Mouse (Mus musculus) stomach, postnatal 0 days (tissue): ENCODE measurements around the gene 2700081O15Rik. TPM values are rescaled to one million over a fixed set of nuclear protein-coding genes. Genes with fewer than 3 reads are reported as not detected.

Experiments
- ATAC-seq: fragments of 200-750 bp; cut with Nextera tagmentation; 2 replicates; pipeline ENCODE4 v1.8.0; 2017; ENCODE audit not compliant: low FRiP score, low TSS enrichment
- DNase-seq: peaks from one replicate; pipeline ENCODE4 v3.0.0-alpha.2; 2016; ENCODE audit warnings: low spot score
- H3K27ac ChIP-seq: fragments of 300-500 bp; sonication (generic); replicated peaks from 2 replicates; pipeline ENCODE4 v1.5.1; 2014; ENCODE audit warnings: mild to moderate bottlenecking, control low read depth
- H3K27me3 ChIP-seq: fragments of 300-500 bp; sonication (generic); 2 replicates; pipeline ENCODE4 v1.6.1; 2014; ENCODE audit warnings: low read length; ENCODE audit not compliant: control insufficient read depth, insufficient read depth
- H3K36me3 ChIP-seq: fragments of 300-500 bp; sonication (generic); 2 replicates; pipeline ENCODE4 v1.6.1; 2014; ENCODE audit warnings: low read length, mixed read lengths; ENCODE audit not compliant: control insufficient read depth, insufficient read depth
- H3K4me1 ChIP-seq: fragments of 300-500 bp; sonication (generic); replicated peaks from 2 replicates; pipeline ENCODE4 v1.6.1; 2014; ENCODE audit warnings: antibody characterized with exemption; ENCODE audit not compliant: control insufficient read depth, insufficient read depth
- H3K4me2 ChIP-seq: fragments of 300-500 bp; sonication (generic); replicated peaks from 2 replicates; pipeline ENCODE4 v1.6.1; 2014; ENCODE audit warnings: low read depth, mild to moderate bottlenecking, control low read depth, moderate library complexity
- H3K4me3 ChIP-seq: fragments of 300-500 bp; sonication (generic); 2 replicates; pipeline ENCODE4 v1.5.1; 2014; ENCODE audit warnings: low read depth, low read length, control low read depth
- H3K9ac ChIP-seq: fragments of 300-500 bp; sonication (generic); 2 replicates; pipeline ENCODE4 v1.6.1; 2014; ENCODE audit warnings: mild to moderate bottlenecking, low read length, control low read depth, mixed read lengths
- H3K9me3 ChIP-seq: fragments of 300-500 bp; sonication (generic); 2 replicates; pipeline ENCODE4 v1.6.1; 2016; ENCODE audit warnings: low read length; ENCODE audit not compliant: control insufficient read depth
- CTCF ChIP-seq: IDR thresholded peaks from 2 replicates; pipeline ENCODE4 v1.5.1; 2016; ENCODE audit warnings: antibody characterized with exemption, low read depth, mild to moderate bottlenecking, moderate library complexity
- EP300 ChIP-seq: optimal IDR thresholded peaks from 2 replicates; pipeline ENCODE3; 2016; ENCODE audit warnings: antibody characterized with exemption
- WGBS: fragments of 180-500 bp; shearing (Covaris S2); extraction: QIAGEN DNeasy Blood & Tissue Kit; methylation state at CpG from one replicate; pipeline ENCODE4 v1.1.7; 2014; 5-methylcytosine and 5-hydroxymethylcytosine counted together
- polyA plus RNA-seq: library from polyadenylated mRNA; unstranded; fragments of >200 nt; fragmentation: Nextera tagmentation; extraction: Ambion mirVana; gene quantifications from 2 replicates; pipeline ENCODE4 v1.2.1, GENCODE M21; 2015

Gene 2700081O15Rik
- polyA plus RNA-seq, 1 experiment from 2014 or later, result 2.6 TPM

- peak overlapping the region; percentile 48; the same call in 1 of the 2 replicates for H3K9ac ChIP-seq
- H3K27ac ChIP-seq, result peak overlapping the region; percentile 65
- H3K27me3 ChIP-seq, result no peaks in the 10 kb centered on the region
- H3K4me3 ChIP-seq, result peak overlapping the region; percentile 26
- peaks cover 17% of the 10 kb centered on the region for H3K4me1 ChIP-seq
- TF ChIP-seq CTCF, result peak; percentile 21
- peak; percentile 49 for TF ChIP-seq EP300
- ATAC-seq, result peak; percentile 71
- peak overlapping the region; percentile 47 for H3K4me2 ChIP-seq
- WGBS, result 23% methylated on average over 49 of the region's 51 CpGs
- peaks cover 11% of the 10 kb centered on the region for H3K36me3 ChIP-seq
- DNase-seq, result peak; percentile 88
- no peaks in the 10 kb centered on the region for H3K9me3 ChIP-seq
Measured at GRCm38 (mm10) chr19:7423028-7423655, 5.7 kb downstream of the 2700081O15Rik start.

DNA sequence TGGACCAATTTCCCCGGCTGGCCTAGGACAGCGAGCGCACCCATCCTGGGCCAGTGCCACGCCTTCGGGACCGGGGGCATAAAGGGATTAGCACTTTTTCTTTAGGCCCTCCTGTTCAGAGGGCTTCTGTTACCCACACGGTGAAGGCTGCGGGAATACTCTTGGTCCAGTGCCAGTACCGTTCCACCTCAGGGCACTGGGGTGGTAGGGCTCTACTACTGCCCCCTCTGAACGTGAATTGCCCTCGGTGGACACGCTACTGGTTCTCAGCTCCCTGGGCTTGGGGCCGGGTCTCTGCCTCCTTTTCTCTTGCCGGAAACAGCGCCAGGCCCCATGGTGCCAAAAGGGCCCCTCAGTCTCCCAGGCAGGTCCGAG, 6.2 kb downstream of the 2700081O15Rik start:
- peaks cover 15% of the 10 kb centered on the region for H3K36me3 ChIP-seq
- ATAC-seq, result no peak; the same call in 1 of the 2 replicates
- H3K9ac ChIP-seq, result peak overlapping the region; percentile 48; the same call in 1 of the 2 replicates

DNA sequence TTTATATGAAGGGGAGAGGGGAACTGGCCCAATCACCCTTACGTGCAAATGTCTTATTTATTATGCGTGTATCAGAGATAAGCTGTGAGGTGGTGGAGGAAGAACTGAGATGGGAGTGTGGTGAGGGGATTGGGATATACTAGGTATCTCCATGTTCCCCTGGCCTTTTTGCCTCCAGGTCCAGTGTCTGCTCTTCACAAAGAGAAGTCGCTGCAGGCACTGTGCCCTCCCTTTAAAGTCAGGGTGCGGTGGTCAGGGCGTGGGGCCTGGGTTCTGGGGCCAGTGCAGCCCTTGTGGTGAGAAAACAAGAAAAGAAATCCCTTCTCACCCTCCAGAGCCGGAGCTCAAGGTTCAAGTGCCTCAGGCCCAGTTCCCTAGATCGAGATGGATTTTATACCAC, 6.7 kb downstream of the 2700081O15Rik start:
- 63% methylated on average over 7 of the region's 7 CpGs for WGBS
- Histone ChIP-seq H3K27me3 (no peaks in the 10 kb centered on the region), H3K27ac (peak overlapping the region; percentile 14; the same call in 1 of the 2 replicates), H3K9ac (no peak overlapping the region), H3K4me2 (no peak overlapping the region), H3K9me3 (no peaks in the 10 kb centered on the region), H3K36me3 (peaks cover 15% of the 10 kb centered on the region), H3K4me1 (peaks cover 15% of the 10 kb centered on the region), H3K4me3 (no peak overlapping the region)
- DNase-seq (no peak), ATAC-seq (no peak)
- TF ChIP-seq CTCF (no peak), EP300 (no peak)

More for the DNA sequence above, 6.2 kb downstream of the 2700081O15Rik start:
- WGBS, result 31% methylated on average over 16 of the region's 16 CpGs
- H3K27ac ChIP-seq, result peak overlapping the region; percentile 65
- peak overlapping the region; percentile 26; the same call in 1 of the 2 replicates for H3K4me3 ChIP-seq
- no peaks in the 10 kb centered on the region for H3K27me3 ChIP-seq
- H3K9me3 ChIP-seq, result no peaks in the 10 kb centered on the region
- peak overlapping the region; percentile 47 for H3K4me2 ChIP-seq
- TF ChIP-seq CTCF (no peak), EP300 (no peak)
- H3K4me1 ChIP-seq, result peaks cover 17% of the 10 kb centered on the region
- DNase-seq, result no peak

- peak; percentile 43 for DNase-seq
- peaks cover 15% of the 10 kb centered on the region for H3K36me3 ChIP-seq
Measured at GRCm38 (mm10) chr19:7424590-7425397, 7.4 kb downstream of the 2700081O15Rik start.

DNA sequence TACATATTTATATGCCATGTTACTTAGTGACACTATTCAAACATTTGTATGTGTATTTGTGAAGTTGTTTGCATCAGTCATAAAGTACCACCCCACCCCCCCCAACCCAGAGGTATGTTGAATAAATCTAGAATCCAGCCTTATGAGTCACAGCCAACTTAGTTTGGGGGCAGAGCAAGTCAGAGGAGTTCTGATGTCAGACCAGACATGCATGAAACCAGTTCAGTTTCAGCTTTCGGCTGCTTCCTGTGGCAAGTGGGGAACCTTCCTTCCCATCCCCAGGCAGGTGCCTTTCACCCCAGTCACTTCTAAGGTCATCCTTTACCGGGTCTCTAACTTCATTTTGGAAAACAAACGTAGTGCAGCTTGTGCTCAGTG, 8.0 kb downstream of the 2700081O15Rik start:
- Histone ChIP-seq H3K36me3 (peaks cover 18% of the 10 kb centered on the region), H3K27ac (no peak overlapping the region), H3K9me3 (no peaks in the 10 kb centered on the region), H3K4me2 (no peak overlapping the region), H3K9ac (no peak overlapping the region), H3K4me3 (no peak overlapping the region), H3K27me3 (no peaks in the 10 kb centered on the region), H3K4me1 (peaks cover 9% of the 10 kb centered on the region)
- peak; percentile 43 for DNase-seq
- TF ChIP-seq EP300 (no peak), CTCF (no peak)
- ATAC-seq, result no peak
- 44% methylated on average over 3 of the region's 3 CpGs for WGBS

More at GRCm38 (mm10) chr19:7424590-7425397, 7.4 kb downstream of the 2700081O15Rik start:
- no peaks in the 10 kb centered on the region for H3K27me3 ChIP-seq
- ATAC-seq, result no peak
- H3K9me3 ChIP-seq, result no peaks in the 10 kb centered on the region
- H3K4me3 ChIP-seq, result no peak overlapping the region
- H3K9ac ChIP-seq, result no peak overlapping the region
- WGBS, result 63% methylated on average over 8 of the region's 8 CpGs
- TF ChIP-seq EP300 (no peak), CTCF (no peak)
- H3K27ac ChIP-seq, result peak overlapping the region; percentile 40; the same call in 1 of the 2 replicates
- peaks cover 11% of the 10 kb centered on the region for H3K4me1 ChIP-seq
- H3K4me2 ChIP-seq, result no peak overlapping the region

- no peak overlapping the region for H3K4me3 ChIP-seq
- H3K36me3 ChIP-seq, result peaks cover 9% of the 10 kb centered on the region
- no peak overlapping the region for H3K27ac ChIP-seq
- ATAC-seq (no peak), DNase-seq (no peak)
- H3K9me3 ChIP-seq, result no peaks in the 10 kb centered on the region
- TF ChIP-seq EP300 (no peak), CTCF (no peak)
- no peak overlapping the region for H3K4me2 ChIP-seq
- no peaks in the 10 kb centered on the region for H3K27me3 ChIP-seq
- H3K4me1 ChIP-seq, result no peaks in the 10 kb centered on the region
- 83% methylated on average over 2 of the region's 2 CpGs for WGBS
- no peak overlapping the region for H3K9ac ChIP-seq
Measured at GRCm38 (mm10) chr19:7434887-7435286, 17.5 kb downstream of the 2700081O15Rik start.
